Mouse (Mus musculus) heart, postnatal 0 days (tissue): Measurements from ENCODE around the gene Ppp1r37.

Experiments used
- CTCF ChIP-seq: IDR thresholded peaks from 2 replicates; pipeline ENCODE4 v1.5.1; 2016; ENCODE audit warnings: antibody characterized with exemption, control low read depth, low read depth
- EP300 ChIP-seq: IDR thresholded peaks from 2 replicates; pipeline ENCODE4 v1.6.1; 2016; ENCODE audit warnings: antibody characterized with exemption, low read depth

DNA sequence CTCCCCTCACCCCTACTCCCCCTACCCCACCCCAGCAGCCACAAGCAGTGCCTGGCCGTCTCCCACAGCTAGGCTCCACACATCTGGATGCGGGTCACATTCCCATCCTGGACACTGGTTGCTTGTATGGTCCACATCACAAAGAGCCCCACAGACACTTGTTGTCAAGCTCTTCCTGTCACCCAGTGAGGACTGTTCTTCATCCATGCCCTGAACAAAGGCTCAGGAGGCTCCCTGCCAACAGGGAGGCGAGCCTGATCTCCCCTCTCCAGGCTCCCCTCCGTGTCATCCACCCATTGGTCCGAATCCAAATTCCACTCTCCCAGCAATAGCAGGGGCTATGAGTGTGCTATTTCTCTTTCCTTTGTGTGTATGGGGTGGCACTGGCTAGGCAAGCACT, 37.7 kb upstream of the Ppp1r37 start:
- TF ChIP-seq CTCF (no peak), EP300 (no peak)
